Mouse (Mus musculus) heart, postnatal 36 days (tissue): ENCODE measurements around the gene Clrn3. TPM values are rescaled to one million over a fixed set of nuclear protein-coding genes. Genes with fewer than 3 reads are reported as not detected.
"Not testable (repeated sequence)": the region's sequence is repeated elsewhere in the genome, so short reads cannot be mapped to it uniquely, and the experiment has no call there.

Source experiments
- DNase-seq, 2 experiments: peaks; one replicate each; pipeline ENCODE4 v3.0.0; 2021 to 2022
- intact Hi-C: fragments of 180-260 bp; cut with DNase I; formaldehyde crosslinking; loops from one replicate; pipeline ENCODE4 v1.15.1; 2025
- total RNA-seq, 2 experiments: library from RNA; stranded (reverse); gene quantifications; 2 replicates each; pipeline ENCODE4 v1.2.3; 2021

Clrn3 gene
- total RNA-seq, result not detected

- no peak for DNase-seq
- intact Hi-C loops, result no loop called here
Measured at GRCm38 (mm10) chr7:135528515-135528914, at the start of gene Clrn3. TSS of gene Clrn3 (minus strand) at chr7:135528654.

- intact Hi-C loops, result no loop called here
Measured at GRCm38 (mm10) chr7:135576329-135576728, 47.9 kb upstream of the Clrn3 start.

DNA sequence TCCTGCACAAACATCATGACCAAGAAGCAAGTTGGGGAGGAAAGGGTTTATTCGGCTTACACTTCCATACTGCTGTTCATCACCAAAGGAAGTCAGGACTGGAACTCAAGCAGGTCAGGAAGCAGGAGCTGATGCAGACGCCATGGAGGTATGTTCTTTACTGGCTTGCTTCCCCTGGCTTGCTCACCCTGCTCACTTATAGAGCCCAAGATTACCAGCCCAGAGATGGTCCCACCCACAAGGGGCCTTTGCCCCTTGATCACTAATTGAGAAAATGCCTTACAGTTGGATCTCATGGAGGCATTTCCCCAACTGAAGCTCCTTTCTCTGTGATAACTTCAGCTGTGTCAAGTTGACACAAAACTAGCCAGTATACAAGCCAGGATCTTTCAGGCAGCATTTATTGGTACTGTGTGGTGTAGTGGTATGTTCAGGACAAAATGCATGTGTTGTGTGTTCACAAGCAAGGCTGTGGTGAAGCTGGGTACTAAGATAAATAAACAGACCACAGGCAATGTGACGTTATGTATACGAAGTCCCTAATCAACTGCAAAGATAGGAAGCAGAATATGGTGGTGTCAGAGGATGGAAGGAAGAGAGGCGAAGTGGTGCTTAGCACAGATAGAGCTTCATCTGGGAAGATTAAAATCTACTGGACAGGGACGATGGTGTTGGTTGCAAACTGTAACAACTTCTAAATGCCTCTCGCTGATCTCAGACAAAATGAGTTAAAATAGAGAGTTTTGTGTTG is 47.0 kb upstream of the Clrn3 start:
- intact Hi-C loops, DNase-seq: not testable (repeated sequence)

More at GRCm38 (mm10) chr7:135576329-135576728, 47.9 kb upstream of the Clrn3 start:
- DNase-seq, result no peak

GRCm38 (mm10) chr7:135571951-135572559 is 43.6 kb upstream of the Clrn3 start:
- intact Hi-C loops, result no loop called here
- peak in 1 of 2 experiments; percentile 22 for DNase-seq

GRCm38 (mm10) chr7:135571392-135571791 is 42.9 kb upstream of the Clrn3 start:
- intact Hi-C loops, result no loop called here
- no peak for DNase-seq

DNA sequence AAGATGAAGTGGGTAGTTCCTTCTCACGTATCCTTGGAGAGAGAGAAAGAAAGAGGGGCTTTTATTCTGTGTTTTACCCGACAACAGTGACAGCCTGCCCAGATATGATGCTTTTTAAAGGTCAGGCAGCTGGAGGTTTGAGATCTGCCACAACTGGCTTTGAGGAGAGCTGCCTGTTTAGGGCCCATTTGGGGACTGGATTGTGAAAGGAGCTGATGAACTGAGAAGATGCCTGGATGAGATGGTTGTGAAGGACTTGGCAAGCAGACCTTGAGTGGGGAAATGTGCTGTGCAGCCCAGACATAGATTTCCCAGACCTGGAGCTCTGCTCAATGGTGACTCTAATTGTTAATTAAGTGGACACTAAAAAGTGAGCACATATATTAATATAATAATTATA is 40.1 kb upstream of the Clrn3 start:
- intact Hi-C loops, result no loop called here
- no peak for DNase-seq

- DNase-seq, result no peak
- intact Hi-C loops, result no loop called here
Measured at GRCm38 (mm10) chr7:135567582-135567981, 39.1 kb upstream of the Clrn3 start.

- intact Hi-C loops, result no loop called here
- DNase-seq, result no peak
Measured at GRCm38 (mm10) chr7:135566013-135566412, 37.6 kb upstream of the Clrn3 start.

GRCm38 (mm10) chr7:135564022-135564421 is 35.6 kb upstream of the Clrn3 start:
- DNase-seq, result no peak
- intact Hi-C loops, result no loop called here

DNA sequence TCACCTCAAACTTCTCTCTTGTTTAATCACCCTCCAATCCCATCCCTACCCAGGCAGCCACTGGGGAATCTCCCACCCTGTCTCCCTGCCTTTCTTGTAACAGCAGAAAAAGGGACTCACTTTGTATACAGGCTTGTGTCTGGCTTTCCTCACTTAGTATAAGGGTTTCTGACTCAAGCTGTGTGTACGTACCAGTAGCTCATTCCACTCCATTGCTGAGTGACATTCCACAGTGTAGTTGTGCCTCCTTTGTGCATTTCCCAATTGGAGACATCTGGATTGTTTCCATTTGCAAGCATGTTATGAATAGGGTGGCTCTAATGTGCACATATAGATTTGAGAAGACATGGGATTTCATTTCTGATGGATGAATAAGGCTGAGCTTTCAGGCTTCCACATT is 31.8 kb upstream of the Clrn3 start:
- no peak for DNase-seq
- intact Hi-C loops, result no loop called here

DNA sequence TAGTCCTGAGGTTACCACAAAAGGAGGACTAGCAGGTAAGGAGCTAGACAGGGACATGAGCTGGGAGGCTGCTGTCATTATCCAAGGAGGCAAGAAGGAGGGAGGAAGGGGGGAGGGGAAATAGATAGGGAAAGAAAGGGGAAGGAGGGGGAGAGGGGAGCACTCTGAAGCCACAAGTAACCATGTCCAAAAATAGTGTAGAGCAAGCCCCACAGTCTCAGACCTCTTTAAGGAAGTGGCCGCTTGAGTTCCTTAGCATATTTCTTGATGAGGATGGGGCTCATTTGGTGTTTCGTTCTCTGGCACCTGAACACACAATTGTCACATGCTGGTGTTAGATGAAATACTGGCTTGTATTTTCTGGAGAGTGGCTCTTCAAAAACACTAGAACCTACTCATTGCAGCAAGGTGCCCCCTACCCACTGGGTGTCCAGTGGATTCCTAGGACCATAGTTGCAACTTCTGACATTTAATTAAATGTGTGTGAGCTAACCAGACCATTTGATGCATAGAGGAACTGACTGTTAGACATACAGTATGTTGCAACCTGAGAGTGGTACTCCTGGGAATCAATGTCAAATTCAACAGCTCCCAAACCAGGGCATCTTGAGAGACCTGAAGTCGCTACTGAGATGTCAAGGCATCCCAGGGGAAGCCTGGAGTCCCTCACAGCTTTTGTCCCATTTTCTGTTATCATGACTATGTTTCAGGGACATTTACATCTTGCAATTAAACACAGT is 28.4 kb upstream of the Clrn3 start:
- intact Hi-C loops, result no loop called here
- no peak for DNase-seq

GRCm38 (mm10) chr7:135553550-135553949 is 25.1 kb upstream of the Clrn3 start:
- intact Hi-C loops, result no loop called here
- no peak for DNase-seq

GRCm38 (mm10) chr7:135551547-135551946 is 23.1 kb upstream of the Clrn3 start:
- intact Hi-C loops, result no loop called here
- DNase-seq, result peak; percentile 21 to 36

- intact Hi-C loops, result no loop called here
- DNase-seq, result no peak
Measured at GRCm38 (mm10) chr7:135548434-135548833, 20.0 kb upstream of the Clrn3 start.

- intact Hi-C loops, result no loop called here
Measured at GRCm38 (mm10) chr7:135546530-135546929, 18.1 kb upstream of the Clrn3 start.

GRCm38 (mm10) chr7:135545957-135546356 is 17.5 kb upstream of the Clrn3 start:
- no peak for DNase-seq
- intact Hi-C loops, result no loop called here

More at GRCm38 (mm10) chr7:135546530-135546929, 18.1 kb upstream of the Clrn3 start:
- DNase-seq, result no peak

- intact Hi-C loops, result no loop called here
- DNase-seq, result no peak
Measured at GRCm38 (mm10) chr7:135544321-135544720, 15.9 kb upstream of the Clrn3 start.

- DNase-seq, result no peak
- intact Hi-C loops, result no loop called here
Measured at GRCm38 (mm10) chr7:135543033-135543432, 14.6 kb upstream of the Clrn3 start.

DNA sequence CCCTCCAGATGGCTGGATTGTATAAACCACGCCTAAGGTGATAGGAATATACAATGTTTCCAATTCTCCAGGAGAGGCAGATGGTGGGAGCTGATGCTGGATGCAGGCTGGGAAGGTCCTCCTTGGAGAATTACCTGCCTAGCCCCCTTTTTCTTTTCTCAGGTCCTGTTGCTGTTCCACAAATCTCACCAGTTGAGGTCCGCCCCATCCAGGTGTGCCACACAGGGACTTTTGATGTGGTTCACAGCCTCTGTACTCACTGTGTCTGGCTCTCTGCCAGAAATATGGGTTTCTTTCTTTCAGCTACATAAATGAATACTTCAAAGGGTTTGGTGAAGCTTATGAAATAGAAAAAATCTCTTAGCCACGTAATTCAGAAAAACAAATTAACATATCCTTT is 13.8 kb upstream of the Clrn3 start:
- intact Hi-C loops, result no loop called here
- no peak for DNase-seq

DNA sequence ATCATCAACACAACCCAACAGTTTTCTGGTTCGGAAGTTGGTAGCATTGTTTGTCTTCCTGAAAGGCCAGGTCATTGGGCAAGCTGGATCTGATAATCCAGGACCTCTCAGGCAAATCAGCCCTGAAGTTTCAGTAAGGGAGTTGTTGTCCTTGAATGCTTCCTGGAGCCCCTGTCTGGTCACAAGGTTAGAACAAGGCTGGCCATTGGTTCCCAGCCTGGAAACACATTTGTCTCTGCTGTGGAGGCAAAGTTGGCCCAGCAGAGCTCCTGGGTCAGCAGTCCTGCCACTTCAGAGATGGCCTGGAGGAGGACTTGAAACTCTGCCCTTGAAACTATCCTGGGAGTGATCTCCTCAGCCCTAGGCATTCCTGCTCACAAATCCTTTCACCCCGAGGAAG is 11.0 kb upstream of the Clrn3 start:
- intact Hi-C loops, result loop anchor here (5.0 kb wide), 1 partner anchor 198 kb away; no protein-coding TSS in a partner anchor
- DNase-seq, result no peak
